Mouse (Mus musculus) MEL (cell line): ENCODE results near the gene Omg. TPM values are rescaled to one million over a fixed set of nuclear protein-coding genes. Genes with fewer than 3 reads are reported as not detected.

Source experiments
- DNase-seq: peaks from one replicate; pipeline ENCODE4 v3.0.0; 2011; ENCODE audit warnings: low read depth, low spot score
- H3K27ac ChIP-seq: 2 replicates; pipeline ENCODE4 v1.5.1; 2012; ENCODE audit warnings: low read depth, mild to moderate bottlenecking, control low read depth, low read length, moderate library complexity; ENCODE audit not compliant: control insufficient read depth
- H3K27me3 ChIP-seq, 2 experiments: fragments of 150-350 bp in 1 of 2; sonication (generic) in 1 of 2; 2 replicates each; pipeline ENCODE4 v1.6.1; 2012; ENCODE audit warnings: low read length in 2 of 2, mild to moderate bottlenecking in 2 of 2, improper control_type of control experiment in 1 of 2, moderate library complexity in 1 of 2; ENCODE audit not compliant: insufficient read depth in 2 of 2, control insufficient read depth in 1 of 2
- H3K36me3 ChIP-seq, 2 experiments: 2 replicates each; pipeline ENCODE4 v1.6.1; 2012 to 2014; ENCODE audit warnings: low read length in 2 of 2, improper control_type of control experiment in 1 of 2, inconsistent platforms in 1 of 2, mild to moderate bottlenecking in 1 of 2; ENCODE audit not compliant: insufficient read depth in 2 of 2, control insufficient read depth in 1 of 2
- H3K4me1 ChIP-seq, 2 experiments: fragments of 150-350 bp in 1 of 2; sonication (generic) in 1 of 2; 2 replicates each; pipeline ENCODE4 v1.6.1; 2012; ENCODE audit warnings: low read length in 2 of 2, improper control_type of control experiment in 1 of 2, mild to moderate bottlenecking in 1 of 2; ENCODE audit not compliant: insufficient read depth in 2 of 2, control insufficient read depth in 1 of 2
- H3K4me3 ChIP-seq, 2 experiments: fragments of 150-350 bp in 1 of 2; sonication (generic) in 1 of 2; 2 replicates each; pipeline ENCODE4 v1.5.1; 2012; ENCODE audit warnings: low read depth in 2 of 2, low read length in 2 of 2, mild to moderate bottlenecking in 2 of 2, moderate library complexity in 2 of 2, control low read depth in 1 of 2, improper control_type of control experiment in 1 of 2; ENCODE audit not compliant: control insufficient read depth in 1 of 2, insufficient read depth in 1 of 2
- H3K79me2 ChIP-seq: 2 replicates; pipeline ENCODE4 v1.6.1; 2012; ENCODE audit warnings: mild to moderate bottlenecking, low read length, moderate library complexity; ENCODE audit not compliant: control insufficient read depth, poor library complexity, insufficient read depth
- H3K9ac ChIP-seq: 2 replicates; pipeline ENCODE4 v1.6.1; 2012; ENCODE audit warnings: low read depth, mild to moderate bottlenecking, control low read depth, low read length, moderate library complexity; ENCODE audit not compliant: control insufficient read depth, poor library complexity, severe bottlenecking
- H3K9me3 ChIP-seq: fragments of 150-350 bp; sonication (generic); replicated peaks from 2 replicates; pipeline ENCODE4 v1.6.1; 2012; ENCODE audit warnings: mild to moderate bottlenecking, low read length, improper control_type of control experiment, moderate library complexity; ENCODE audit not compliant: insufficient read depth
- BHLHE40 ChIP-seq: IDR thresholded peaks from 2 replicates; pipeline ENCODE4 v1.6.1; 2012; ENCODE audit warnings: low read depth, mild to moderate bottlenecking, inconsistent platforms, low read length, improper control_type of control experiment, borderline replicate concordance
- CTCF ChIP-seq, 3 experiments: IDR thresholded peaks in 2 of 3; conservative IDR thresholded peaks in 1 of 3; 2 replicates each; pipeline ENCODE4 v1.5.1; 2011 to 2012; ENCODE audit warnings: low read length in 3 of 3, low read depth in 2 of 3, mild to moderate bottlenecking in 2 of 3, improper control_type of control experiment in 1 of 3, inconsistent platforms in 1 of 3, mixed read lengths in 1 of 3, moderate library complexity in 1 of 3; ENCODE audit not compliant: control insufficient read depth in 1 of 3, insufficient read depth in 1 of 3, poor library complexity in 1 of 3, severe bottlenecking in 1 of 3
- ELF1 ChIP-seq: IDR thresholded peaks from 2 replicates; pipeline ENCODE4 v1.6.1; 2014; ENCODE audit warnings: low read depth, mild to moderate bottlenecking, inconsistent platforms, low read length, improper control_type of control experiment, moderate library complexity
- EP300 ChIP-seq, 2 experiments: IDR thresholded peaks; 2 replicates each; pipeline ENCODE4 v1.6.1; 2011; ENCODE audit warnings: improper control_type of control experiment in 2 of 2, low read length in 2 of 2, low read depth in 1 of 2, mild to moderate bottlenecking in 1 of 2
- GATA1 ChIP-seq: IDR thresholded peaks from 2 replicates; pipeline ENCODE4 v1.6.1; 2011; ENCODE audit warnings: low read depth, low read length, improper control_type of control experiment
- HCFC1 ChIP-seq: IDR thresholded peaks from 2 replicates; pipeline ENCODE4 v1.6.1; 2012; ENCODE audit warnings: low read depth, mild to moderate bottlenecking, inconsistent platforms, low read length, improper control_type of control experiment, moderate library complexity
- JUND ChIP-seq: IDR thresholded peaks from 2 replicates; pipeline ENCODE4 v1.6.1; 2011; ENCODE audit warnings: low read depth, mild to moderate bottlenecking, improper control_type of control experiment, low read length
- MYC ChIP-seq: IDR thresholded peaks from 2 replicates; pipeline ENCODE4 v1.6.1; 2011; ENCODE audit warnings: low read depth, mild to moderate bottlenecking, low read length, improper control_type of control experiment, moderate library complexity
- NRF1 ChIP-seq: IDR thresholded peaks from 2 replicates; pipeline ENCODE4 v1.6.1; 2014; ENCODE audit warnings: low read depth, mild to moderate bottlenecking, inconsistent platforms, low read length, improper control_type of control experiment, moderate library complexity; ENCODE audit not compliant: poor library complexity, insufficient read depth, severe bottlenecking
- POLR2A ChIP-seq, 2 experiments: IDR thresholded peaks; 2 replicates each; pipeline ENCODE4 v1.6.1; 2011 to 2012; ENCODE audit warnings: low read length in 2 of 2, mild to moderate bottlenecking in 2 of 2, control low read depth in 1 of 2, improper control_type of control experiment in 1 of 2, low read depth in 1 of 2, moderate library complexity in 1 of 2; ENCODE audit not compliant: control insufficient read depth in 1 of 2, insufficient read depth in 1 of 2, poor library complexity in 1 of 2
- POLR2AphosphoS5 ChIP-seq: IDR thresholded peaks from 2 replicates; pipeline ENCODE4 v1.6.1; 2012; ENCODE audit warnings: low read depth, borderline replicate concordance, mild to moderate bottlenecking, inconsistent platforms, low read length, moderate library complexity, mixed read lengths
- RAD21 ChIP-seq: IDR thresholded peaks from 2 replicates; pipeline ENCODE4 v1.6.1; 2011; ENCODE audit warnings: mild to moderate bottlenecking, low read depth, low read length, improper control_type of control experiment
- SIN3A ChIP-seq: IDR thresholded peaks from 2 replicates; pipeline ENCODE4 v1.6.1; 2012; ENCODE audit warnings: low read length, improper control_type of control experiment, inconsistent platforms
- SMC3 ChIP-seq: IDR thresholded peaks from 2 replicates; pipeline ENCODE4 v1.6.1; 2011; ENCODE audit warnings: low read depth, low read length, improper control_type of control experiment
- TAL1 ChIP-seq: IDR thresholded peaks from 2 replicates; pipeline ENCODE4 v1.6.1; 2012; ENCODE audit warnings: mild to moderate bottlenecking, inconsistent platforms, low read length, moderate library complexity, mixed read lengths
- UBTF ChIP-seq: IDR thresholded peaks from 2 replicates; pipeline ENCODE4 v1.6.1; 2012; ENCODE audit warnings: low read depth, mild to moderate bottlenecking, inconsistent platforms, low read length, improper control_type of control experiment, moderate library complexity, borderline replicate concordance; ENCODE audit not compliant: insufficient read depth
- ZC3H11A ChIP-seq: IDR thresholded peaks from 2 replicates; pipeline ENCODE4 v1.6.1; 2012; ENCODE audit warnings: low read depth, mild to moderate bottlenecking, inconsistent platforms, low read length, improper control_type of control experiment
- ZKSCAN1 ChIP-seq: IDR thresholded peaks from 2 replicates; pipeline ENCODE4 v1.6.1; 2012; ENCODE audit warnings: low read depth, mild to moderate bottlenecking, inconsistent platforms, low read length, improper control_type of control experiment, moderate library complexity
- polyA plus RNA-seq, 2 experiments: library from polyadenylated mRNA; stranded (reverse) in 1 of 2; unstranded in 1 of 2; fragments of >175 nt in 1 of 2; fragments of >200 nt in 1 of 2; gene quantifications; 2 replicates each; pipeline versions ENCODE4 v1.2.1 to v1.2.4; 2012; ENCODE audit warnings: low replicate concordance in 2 of 2, low read depth in 1 of 2; ENCODE audit not compliant: insufficient read length in 2 of 2, insufficient read depth in 1 of 2, missing spikeins in 1 of 2
- total RNA-seq: library from RNA; depleted of rRNA; stranded (reverse); fragments of 300-350 nt; gene quantifications from 2 replicates; pipeline ENCODE4 v1.2.3, GENCODE M21; 2012

Omg gene
- total and polyA plus RNA-seq, 3 experiments, result 0.21 TPM; not detected in 2

DNA sequence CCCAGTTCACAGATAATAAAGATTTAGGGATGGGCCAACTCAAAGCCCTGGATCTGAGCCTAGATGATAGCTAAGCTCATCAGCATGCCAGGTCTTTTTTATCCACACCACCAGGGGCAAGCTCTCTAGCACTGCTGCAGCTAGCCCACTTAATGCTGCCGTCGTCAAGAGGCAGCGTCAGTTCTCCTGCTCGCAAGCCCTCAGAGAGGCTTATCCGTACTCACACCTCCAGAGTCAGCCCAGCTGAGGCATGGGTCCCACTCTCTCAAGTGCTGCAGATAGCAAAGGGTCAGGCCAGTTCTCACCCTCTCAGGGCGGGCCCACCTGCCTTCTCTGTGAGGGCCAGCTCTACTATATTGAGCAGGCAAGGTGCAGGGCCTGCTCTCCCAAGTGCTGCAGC is 29.4 kb upstream of the Omg start:
- H3K27me3 ChIP-seq, result no peaks in the 10 kb centered on the region
- DNase-seq, result no peak
- TF ChIP-seq JUND (no peak), SIN3A (no peak), EP300 (IDR thresholded peaks at IDR 0.05; ENCODE audit: low read depth in 1 of 2, low read length in 2 of 2) (no peak)
- no peak overlapping the region for H3K4me3 ChIP-seq
- H3K36me3 ChIP-seq, result peaks cover 3 to 9% of the 10 kb centered on the region in 2 experiments; a peak in 3 of 4 replicates
- H3K79me2 ChIP-seq, result no peaks in the 10 kb centered on the region
- H3K9me3 ChIP-seq, result no peaks in the 10 kb centered on the region
- peaks cover 6 to 9% of the 10 kb centered on the region in 2 experiments for H3K4me1 ChIP-seq
- H3K9ac ChIP-seq, result no peak overlapping the region
- H3K27ac ChIP-seq, result no peak overlapping the region

DNA sequence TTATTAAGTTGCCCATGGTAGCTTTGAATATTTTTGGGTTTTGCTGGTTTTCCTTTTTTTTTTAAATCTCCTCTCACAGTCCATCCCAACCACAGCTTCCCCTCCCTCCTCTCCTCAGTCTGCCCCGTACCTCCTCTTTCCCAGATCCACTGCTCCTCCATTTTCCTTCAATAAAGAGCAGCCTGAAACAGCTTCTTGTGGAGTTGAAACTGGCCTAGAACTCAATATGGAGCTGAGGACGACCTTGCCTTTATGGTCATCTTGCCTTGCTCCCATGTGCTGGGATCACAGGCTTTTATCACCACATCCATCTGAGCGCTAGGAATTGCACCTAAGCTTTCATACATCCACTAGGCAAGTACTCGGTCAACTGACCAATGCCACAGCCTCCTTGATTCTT is 27.6 kb upstream of the Omg start:
- Histone ChIP-seq H3K4me3 (no peak overlapping the region), H3K27me3 (no peaks in the 10 kb centered on the region), H3K27ac (no peak overlapping the region), H3K9me3 (no peaks in the 10 kb centered on the region)
- TF ChIP-seq ZKSCAN1, result no peak
- TF ChIP-seq ELF1, result no peak
- TF ChIP-seq MYC, result no peak
- no peak for TF ChIP-seq RAD21
- TF ChIP-seq EP300 (IDR thresholded peaks at IDR 0.05; ENCODE audit: low read depth in 1 of 2, low read length in 2 of 2), result no peak
- no peak for TF ChIP-seq CTCF (IDR thresholded peaks at IDR 0.05 in 2 of 3, conservative IDR thresholded peaks at IDR 0.05 in 1 of 3; ENCODE audit: control insufficient read depth in 1 of 3, insufficient read depth in 1 of 3, low read depth in 2 of 3, low read length in 3 of 3, poor library complexity in 1 of 3, severe bottlenecking in 1 of 3)
- TF ChIP-seq NRF1, result no peak
- TF ChIP-seq GATA1, result no peak
- no peak for TF ChIP-seq TAL1
- no peak for TF ChIP-seq BHLHE40
- no peak for TF ChIP-seq SMC3
- TF ChIP-seq ZC3H11A, result no peak
- TF ChIP-seq POLR2A (IDR thresholded peaks at IDR 0.05; ENCODE audit: control insufficient read depth in 1 of 2, insufficient read depth in 1 of 2, low read depth in 1 of 2, low read length in 2 of 2, poor library complexity in 1 of 2), result no peak
- TF ChIP-seq UBTF, result no peak
- no peak for TF ChIP-seq JUND
- no peak for TF ChIP-seq HCFC1
- no peak for TF ChIP-seq POLR2AphosphoS5
- TF ChIP-seq, all 39 proteins: peak for 0
- Histone ChIP-seq H3K9ac (no peak overlapping the region), H3K4me1 (peaks cover 14 to 18% of the 10 kb centered on the region in 2 experiments), H3K79me2 (no peaks in the 10 kb centered on the region), H3K36me3 (peaks cover 3 to 20% of the 10 kb centered on the region in 2 experiments; a peak in 3 of 4 replicates)
- DNase-seq, result no peak
